Mouse (Mus musculus): ENCODE results near the gene Carmil2. TPM values are rescaled to one million over a fixed set of nuclear protein-coding genes. Genes with fewer than 3 reads are reported as not detected.

The Carmil2 gene
- total and polyA plus RNA-seq, 3 experiments: 0.22 to 2.4 (median 0.59) TPM

DNA sequence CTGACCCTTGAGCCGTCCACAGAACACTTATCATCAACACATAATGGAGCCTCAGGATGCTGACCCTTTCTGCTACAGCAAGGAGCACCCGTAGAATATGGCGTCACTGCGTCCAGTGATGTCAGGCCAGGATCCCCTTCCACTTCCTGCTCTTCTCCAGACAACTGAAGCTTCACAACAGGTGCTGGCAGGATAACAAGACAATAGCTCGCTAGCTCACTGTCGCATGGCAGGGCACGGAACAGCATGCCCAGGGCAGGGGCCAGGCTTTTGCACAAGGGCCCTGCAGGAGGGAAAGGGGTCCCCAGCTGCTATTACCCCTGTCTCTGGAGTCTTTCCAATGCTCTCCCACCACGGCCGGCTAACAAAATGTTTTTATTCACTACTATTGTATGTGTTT, 36.8 kb downstream of the Carmil2 start:
- H3K9me3 ChIP-seq (replicated peaks): no peaks in the 10 kb centered on the region
- H3K4me3 ChIP-seq (ENCODE audit: low read depth, low read length): no peak overlapping the region
- DNase-seq (ENCODE audit: low spot score) (no peak), ATAC-seq (ENCODE audit: extremely low read depth, insufficient number of reproducible peaks, low FRiP score, poor library complexity, severe bottlenecking) (no peak)
- H3K36me3 ChIP-seq (replicated peaks): peaks cover 23% of the 10 kb centered on the region
- no peak for TF ChIP-seq CTCF (IDR thresholded peaks at IDR 0.05; ENCODE audit: low read depth, low read length)
- H3K4me1 ChIP-seq (ENCODE audit: insufficient read depth, low read depth, low read length): peaks cover 3% of the 10 kb centered on the region; the same call in 1 of the 2 replicates
- H3K27me3 ChIP-seq (ENCODE audit: insufficient read depth, low read length): no peaks in the 10 kb centered on the region

- H3K27me3 ChIP-seq (ENCODE audit: insufficient read depth, low read length): no peaks in the 10 kb centered on the region
- H3K36me3 ChIP-seq (replicated peaks): peaks cover 26% of the 10 kb centered on the region
- no peaks in the 10 kb centered on the region for H3K9me3 ChIP-seq (replicated peaks)
- no peaks in the 10 kb centered on the region for H3K4me1 ChIP-seq (ENCODE audit: insufficient read depth, low read depth, low read length)
- H3K4me3 ChIP-seq (ENCODE audit: low read depth, low read length): no peak overlapping the region
- no peak for DNase-seq (ENCODE audit: low spot score)
- TF ChIP-seq POLR2AphosphoS5 (IDR thresholded peaks at IDR 0.05; ENCODE audit: insufficient replicate concordance, low read depth, low read length): no peak
- ATAC-seq (ENCODE audit: extremely low read depth, insufficient number of reproducible peaks, low FRiP score, poor library complexity, severe bottlenecking): no peak
Measured at GRCm38 (mm10) chr8:105725726-105726125, 39.7 kb downstream of the Carmil2 start.

- Histone ChIP-seq H3K4me3 (ENCODE audit: low read depth, low read length) (no peak overlapping the region), H3K36me3 (replicated peaks) (peaks cover 26% of the 10 kb centered on the region), H3K4me1 (ENCODE audit: insufficient read depth, low read depth, low read length) (peaks cover 11% of the 10 kb centered on the region), H3K27me3 (ENCODE audit: insufficient read depth, low read length) (no peaks in the 10 kb centered on the region), H3K9me3 (replicated peaks) (no peaks in the 10 kb centered on the region)
- ATAC-seq (ENCODE audit: extremely low read depth, insufficient number of reproducible peaks, low FRiP score, poor library complexity, severe bottlenecking) (no peak), DNase-seq (ENCODE audit: low spot score) (no peak)
- no peak for TF ChIP-seq TAL1 (conservative IDR thresholded peaks at IDR 0.05; ENCODE audit: low read depth, low read length)
- no peak for TF ChIP-seq CTCF (IDR thresholded peaks at IDR 0.05; ENCODE audit: low read depth, low read length)
- no peak for TF ChIP-seq POLR2AphosphoS5 (IDR thresholded peaks at IDR 0.05; ENCODE audit: insufficient replicate concordance, low read depth, low read length)
- TF ChIP-seq GATA1 (IDR thresholded peaks at IDR 0.05; ENCODE audit: borderline replicate concordance, low read length): no peak
Measured at GRCm38 (mm10) chr8:105727397-105728124, 41.5 kb downstream of the Carmil2 start.

GRCm38 (mm10) chr8:105732186-105732585, 46.1 kb downstream of the Carmil2 start:
- Histone ChIP-seq H3K36me3 (replicated peaks) (peaks cover 10% of the 10 kb centered on the region), H3K4me1 (ENCODE audit: insufficient read depth, low read depth, low read length) (peaks cover 11% of the 10 kb centered on the region), H3K9me3 (replicated peaks) (no peaks in the 10 kb centered on the region), H3K4me3 (ENCODE audit: low read depth, low read length) (no peak overlapping the region), H3K27me3 (ENCODE audit: insufficient read depth, low read length) (0 out of 2 replicates have a peak, but pooled peaks cover 7% of the 10 kb centered on the region)
- TF ChIP-seq GATA1 (IDR thresholded peaks at IDR 0.05; ENCODE audit: borderline replicate concordance, low read length): no peak
- 0 out of 2 replicates have a peak, but pooled peaks have one; percentile 16 for TF ChIP-seq TAL1 (conservative IDR thresholded peaks at IDR 0.05; ENCODE audit: low read depth, low read length)
- DNase-seq (ENCODE audit: low spot score) (peak; percentile 17), ATAC-seq (ENCODE audit: extremely low read depth, insufficient number of reproducible peaks, low FRiP score, poor library complexity, severe bottlenecking) (no peak)

DNA sequence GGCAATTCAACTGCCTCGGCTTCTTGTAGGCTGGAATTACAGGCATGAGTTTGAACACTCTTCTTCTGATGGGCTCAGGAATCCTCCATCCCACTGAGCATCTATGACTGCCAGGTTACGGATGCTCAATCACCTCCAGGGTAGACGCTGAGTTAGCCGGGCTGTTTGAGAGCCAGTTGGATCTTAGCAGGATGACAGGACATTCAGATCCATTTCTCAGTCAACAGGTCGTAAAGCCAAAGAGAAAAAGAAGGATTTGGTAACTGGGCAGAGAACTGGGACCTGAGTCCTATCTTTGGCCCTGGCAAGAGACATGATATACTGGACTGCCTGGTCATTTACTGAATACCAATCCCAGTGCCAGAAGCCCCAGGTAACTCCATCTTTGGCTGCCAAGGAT, 53.1 kb downstream of the Carmil2 start:
- Histone ChIP-seq H3K4me1 (ENCODE audit: insufficient read depth, low read depth, low read length) (no peaks in the 10 kb centered on the region), H3K9me3 (replicated peaks) (no peaks in the 10 kb centered on the region)

GRCm38 (mm10) chr8:105743301-105743700, 57.2 kb downstream of the Carmil2 start:
- H3K4me1 ChIP-seq (ENCODE audit: insufficient read depth, low read depth, low read length): peaks cover 7% of the 10 kb centered on the region
- H3K9me3 ChIP-seq (replicated peaks): no peaks in the 10 kb centered on the region
- DNase-seq (ENCODE audit: low spot score) (no peak), ATAC-seq (ENCODE audit: extremely low read depth, insufficient number of reproducible peaks, low FRiP score, poor library complexity, severe bottlenecking) (no peak)
- peaks cover 2% of the 10 kb centered on the region for H3K36me3 ChIP-seq (replicated peaks)
- no peak overlapping the region for H3K4me3 ChIP-seq (ENCODE audit: low read depth, low read length)
- TF ChIP-seq TAL1 (conservative IDR thresholded peaks at IDR 0.05; ENCODE audit: low read depth, low read length) (no peak), GATA1 (IDR thresholded peaks at IDR 0.05; ENCODE audit: borderline replicate concordance, low read length) (no peak), POLR2AphosphoS5 (IDR thresholded peaks at IDR 0.05; ENCODE audit: insufficient replicate concordance, low read depth, low read length) (no peak), GATA2 (IDR thresholded peaks at IDR 0.05; ENCODE audit: borderline replicate concordance, low read depth, low read length) (no peak), CTCF (IDR thresholded peaks at IDR 0.05; ENCODE audit: low read depth, low read length) (no peak)
- H3K27me3 ChIP-seq (ENCODE audit: insufficient read depth, low read length): no peaks in the 10 kb centered on the region

More for the DNA sequence above, 53.1 kb downstream of the Carmil2 start:
- TF ChIP-seq TAL1 (conservative IDR thresholded peaks at IDR 0.05; ENCODE audit: low read depth, low read length) (no peak), GATA2 (IDR thresholded peaks at IDR 0.05; ENCODE audit: borderline replicate concordance, low read depth, low read length) (no peak), POLR2AphosphoS5 (IDR thresholded peaks at IDR 0.05; ENCODE audit: insufficient replicate concordance, low read depth, low read length) (no peak), GATA1 (IDR thresholded peaks at IDR 0.05; ENCODE audit: borderline replicate concordance, low read length) (no peak), CTCF (IDR thresholded peaks at IDR 0.05; ENCODE audit: low read depth, low read length) (no peak)
- Histone ChIP-seq H3K4me3 (ENCODE audit: low read depth, low read length) (no peak overlapping the region), H3K36me3 (replicated peaks) (no peaks in the 10 kb centered on the region), H3K27me3 (ENCODE audit: insufficient read depth, low read length) (0 out of 2 replicates have a peak, but pooled peaks cover 7% of the 10 kb centered on the region)
- DNase-seq (ENCODE audit: low spot score): no peak
- no peak for ATAC-seq (ENCODE audit: extremely low read depth, insufficient number of reproducible peaks, low FRiP score, poor library complexity, severe bottlenecking)

Other genes with a start within 250 kb of the Carmil2 start
Only the 20 nearest of the 21 such genes appear.
- not detected in 2 replicates for gene Tppp3, start 214.7 kb upstream of the Carmil2 start, total RNA-seq (2014; fragmentation: Nextera tagmentation)
- not detected in 2 replicates for gene Tppp3, start 214.7 kb upstream of the Carmil2 start, total RNA-seq (2017)
- not detected in 2 replicates for gene Tppp3, start 214.7 kb upstream of the Carmil2 start, polyA plus RNA-seq (2012)
- gene Zdhhc1, start 189.4 kb upstream of the Carmil2 start, total RNA-seq (2014; fragmentation: Nextera tagmentation): not detected in 2 replicates
- 0.16 and 0.29 TPM in 2 replicates for gene Zdhhc1, start 189.4 kb upstream of the Carmil2 start, total RNA-seq (2017)
- gene Zdhhc1, start 189.4 kb upstream of the Carmil2 start, polyA plus RNA-seq (2012): 0.02 and 0.03 TPM in 2 replicates
- not detected in 2 replicates for gene Hsd11b2, start 167.5 kb upstream of the Carmil2 start, total RNA-seq (2014; fragmentation: Nextera tagmentation)
- gene Hsd11b2, start 167.5 kb upstream of the Carmil2 start, total RNA-seq (2017): not detected in 2 replicates
- not detected in 2 replicates for gene Hsd11b2, start 167.5 kb upstream of the Carmil2 start, polyA plus RNA-seq (2012)
- gene Atp6v0d1, start 120.2 kb upstream of the Carmil2 start, total RNA-seq (2014; fragmentation: Nextera tagmentation): 151 and 178 TPM in 2 replicates
- gene Atp6v0d1, start 120.2 kb upstream of the Carmil2 start, total RNA-seq (2017): 110 and 118 TPM in 2 replicates
- gene Atp6v0d1, start 120.2 kb upstream of the Carmil2 start, polyA plus RNA-seq (2012): 30.0 and 37.0 TPM in 2 replicates
- 179 and 221 TPM in 2 replicates for gene Ripor1, start 81.0 kb upstream of the Carmil2 start, total RNA-seq (2014; fragmentation: Nextera tagmentation)
- 8.0 and 11.0 TPM in 2 replicates for gene Ripor1, start 81.0 kb upstream of the Carmil2 start, total RNA-seq (2017)
- gene Ripor1, start 81.0 kb upstream of the Carmil2 start, polyA plus RNA-seq (2012): 141 and 150 TPM in 2 replicates
- gene Ctcf, start 49.7 kb upstream of the Carmil2 start, total RNA-seq (2014; fragmentation: Nextera tagmentation): 97.8 and 133 TPM in 2 replicates
- 62.3 and 78.9 TPM in 2 replicates for gene Ctcf, start 49.7 kb upstream of the Carmil2 start, total RNA-seq (2017)
- gene Ctcf, start 49.7 kb upstream of the Carmil2 start, polyA plus RNA-seq (2012): 155 and 190 TPM in 2 replicates
- gene Agrp, start 48.9 kb upstream of the Carmil2 start, total RNA-seq (2014; fragmentation: Nextera tagmentation): not detected in 2 replicates
- not detected in 2 replicates for gene Agrp, start 48.9 kb upstream of the Carmil2 start, total RNA-seq (2017)
- 0.10 TPM in 1 of 2 replicates, not detected in the other for gene Agrp, start 48.9 kb upstream of the Carmil2 start, polyA plus RNA-seq (2012)
- gene Acd, start 14.8 kb downstream of the Carmil2 start, total RNA-seq (2014; fragmentation: Nextera tagmentation): 44.1 and 51.9 TPM in 2 replicates
- gene Acd, start 14.8 kb downstream of the Carmil2 start, total RNA-seq (2017): 25.8 and 28.7 TPM in 2 replicates
- gene Acd, start 14.8 kb downstream of the Carmil2 start, polyA plus RNA-seq (2012): 47.8 and 65.6 TPM in 2 replicates
- gene Pard6a, start 14.9 kb downstream of the Carmil2 start, total RNA-seq (2014; fragmentation: Nextera tagmentation): 3.6 and 6.2 TPM in 2 replicates
- 18.5 and 19.6 TPM in 2 replicates for gene Pard6a, start 14.9 kb downstream of the Carmil2 start, total RNA-seq (2017)
- 6.2 and 6.6 TPM in 2 replicates for gene Pard6a, start 14.9 kb downstream of the Carmil2 start, polyA plus RNA-seq (2012)
- gene 4933405L10Rik, start 21.4 kb downstream of the Carmil2 start, total RNA-seq (2014; fragmentation: Nextera tagmentation): not detected in 2 replicates
- not detected in 2 replicates for gene 4933405L10Rik, start 21.4 kb downstream of the Carmil2 start, total RNA-seq (2017)
- 0.05 and 0.13 TPM in 2 replicates for gene 4933405L10Rik, start 21.4 kb downstream of the Carmil2 start, polyA plus RNA-seq (2012)
- 9.5 and 16.8 TPM in 2 replicates for gene Enkd1, start 21.9 kb downstream of the Carmil2 start, total RNA-seq (2014; fragmentation: Nextera tagmentation)
- 10.5 and 13.6 TPM in 2 replicates for gene Enkd1, start 21.9 kb downstream of the Carmil2 start, total RNA-seq (2017)
- gene Enkd1, start 21.9 kb downstream of the Carmil2 start, polyA plus RNA-seq (2012): 52.5 and 62.1 TPM in 2 replicates
- 0.92 and 4.4 TPM in 2 replicates for gene Gfod2, start 72.4 kb downstream of the Carmil2 start, total RNA-seq (2014; fragmentation: Nextera tagmentation)
- gene Gfod2, start 72.4 kb downstream of the Carmil2 start, total RNA-seq (2017): 1.8 and 4.9 TPM in 2 replicates
- 2.6 and 3.0 TPM in 2 replicates for gene Gfod2, start 72.4 kb downstream of the Carmil2 start, polyA plus RNA-seq (2012)
- gene Ranbp10, start 141.1 kb downstream of the Carmil2 start, total RNA-seq (2014; fragmentation: Nextera tagmentation): 35.6 and 114 TPM in 2 replicates
- 12.5 and 14.3 TPM in 2 replicates for gene Ranbp10, start 141.1 kb downstream of the Carmil2 start, total RNA-seq (2017)
- 22.1 and 29.3 TPM in 2 replicates for gene Ranbp10, start 141.1 kb downstream of the Carmil2 start, polyA plus RNA-seq (2012)
- not detected in 2 replicates for gene Tsnaxip1, start 141.5 kb downstream of the Carmil2 start, total RNA-seq (2014; fragmentation: Nextera tagmentation)
- gene Tsnaxip1, start 141.5 kb downstream of the Carmil2 start, total RNA-seq (2017): 0.06 and 0.16 TPM in 2 replicates
- not detected in 2 replicates for gene Tsnaxip1, start 141.5 kb downstream of the Carmil2 start, polyA plus RNA-seq (2012)
- 25.2 and 31.4 TPM in 2 replicates for gene Cenpt, start 167.0 kb downstream of the Carmil2 start, total RNA-seq (2014; fragmentation: Nextera tagmentation)
- gene Cenpt, start 167.0 kb downstream of the Carmil2 start, total RNA-seq (2017): 14.4 and 14.6 TPM in 2 replicates
- 12.7 and 12.9 TPM in 2 replicates for gene Cenpt, start 167.0 kb downstream of the Carmil2 start, polyA plus RNA-seq (2012)
- 18.1 and 22.5 TPM in 2 replicates for gene Thap11, start 168.9 kb downstream of the Carmil2 start, total RNA-seq (2014; fragmentation: Nextera tagmentation)
- 35.8 and 42.5 TPM in 2 replicates for gene Thap11, start 168.9 kb downstream of the Carmil2 start, total RNA-seq (2017)
- gene Thap11, start 168.9 kb downstream of the Carmil2 start, polyA plus RNA-seq (2012): 31.7 and 34.2 TPM in 2 replicates
- 378 and 465 TPM in 2 replicates for gene Nutf2, start 174.3 kb downstream of the Carmil2 start, total RNA-seq (2014; fragmentation: Nextera tagmentation)
- gene Nutf2, start 174.3 kb downstream of the Carmil2 start, total RNA-seq (2017): 87.1 and 116 TPM in 2 replicates
- 284 and 322 TPM in 2 replicates for gene Nutf2, start 174.3 kb downstream of the Carmil2 start, polyA plus RNA-seq (2012)
- 32.7 and 53.4 TPM in 2 replicates for gene Edc4, start 194.6 kb downstream of the Carmil2 start, total RNA-seq (2014; fragmentation: Nextera tagmentation)
- 39.7 and 43.0 TPM in 2 replicates for gene Edc4, start 194.6 kb downstream of the Carmil2 start, total RNA-seq (2017)
- 27.4 and 29.7 TPM in 2 replicates for gene Edc4, start 194.6 kb downstream of the Carmil2 start, polyA plus RNA-seq (2012)
- not detected in 2 replicates for gene Nrn1l, start 207.3 kb downstream of the Carmil2 start, total RNA-seq (2014; fragmentation: Nextera tagmentation)
- 0.38 TPM in 1 of 2 replicates, not detected in the other for gene Nrn1l, start 207.3 kb downstream of the Carmil2 start, total RNA-seq (2017)
- 1.5 and 1.8 TPM in 2 replicates for gene Nrn1l, start 207.3 kb downstream of the Carmil2 start, polyA plus RNA-seq (2012)
- 26.1 and 32.1 TPM in 2 replicates for gene Pskh1, start 214.2 kb downstream of the Carmil2 start, total RNA-seq (2014; fragmentation: Nextera tagmentation)
- 21.3 and 22.7 TPM in 2 replicates for gene Pskh1, start 214.2 kb downstream of the Carmil2 start, total RNA-seq (2017)
- gene Pskh1, start 214.2 kb downstream of the Carmil2 start, polyA plus RNA-seq (2012): 13.1 and 19.5 TPM in 2 replicates

All from G1E (cell line).